Mouse (Mus musculus): ENCODE measurements at regions not wholly inside any gene's neighbourhood (a gene's known extent, or its start where the extent isn't known, plus 50 kb on each side); places are given as distances from the start of the nearest gene placed in this dataset.

- ATAC-seq (replicated peaks; ENCODE audit: low FRiP score, poor library complexity, severe bottlenecking): no peak
Measured at GRCm38 (mm10) chr9:89858005-89858404, 51.7 kb upstream of the Rasgrf1 start.

DNA sequence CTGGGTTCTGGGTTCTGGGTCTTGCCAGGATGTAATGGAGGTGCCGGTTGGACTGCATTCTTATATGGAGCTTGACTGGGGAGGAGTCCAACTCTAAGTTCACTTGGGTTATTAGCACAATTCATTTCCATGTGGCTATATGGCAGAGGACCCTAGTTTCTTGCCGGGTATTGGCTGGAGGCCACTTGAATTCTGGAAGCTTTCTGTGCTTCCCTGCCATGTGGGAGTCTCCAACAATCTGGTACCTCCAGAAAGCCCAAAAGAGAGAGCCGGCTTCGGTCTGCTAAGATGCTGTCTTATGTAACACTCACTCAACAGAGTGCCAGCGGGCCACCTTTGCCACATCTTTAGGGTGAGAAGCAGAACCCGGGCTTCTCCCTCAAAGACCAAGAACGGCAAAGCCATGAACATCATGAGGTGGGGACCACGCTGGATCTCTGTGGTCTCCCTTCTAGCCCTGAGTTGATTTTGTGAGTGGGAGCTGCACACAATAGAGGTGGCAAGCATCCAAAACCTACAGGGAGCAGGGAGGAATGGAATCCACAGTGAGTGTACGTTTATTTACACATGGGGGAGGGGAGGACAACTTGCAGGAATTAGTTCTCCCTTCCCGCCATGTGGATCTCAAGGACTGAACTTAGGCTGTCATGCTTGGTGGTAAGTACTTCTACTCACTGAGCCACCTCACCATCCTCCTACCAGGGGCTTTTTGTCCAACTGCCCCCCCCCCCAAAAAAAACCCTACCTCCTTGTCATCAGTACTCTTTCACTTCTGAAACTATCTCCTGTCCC, 59.0 kb upstream of the Rasgrf1 start:
- no peak for ATAC-seq (replicated peaks; ENCODE audit: low FRiP score, poor library complexity, severe bottlenecking)

DNA sequence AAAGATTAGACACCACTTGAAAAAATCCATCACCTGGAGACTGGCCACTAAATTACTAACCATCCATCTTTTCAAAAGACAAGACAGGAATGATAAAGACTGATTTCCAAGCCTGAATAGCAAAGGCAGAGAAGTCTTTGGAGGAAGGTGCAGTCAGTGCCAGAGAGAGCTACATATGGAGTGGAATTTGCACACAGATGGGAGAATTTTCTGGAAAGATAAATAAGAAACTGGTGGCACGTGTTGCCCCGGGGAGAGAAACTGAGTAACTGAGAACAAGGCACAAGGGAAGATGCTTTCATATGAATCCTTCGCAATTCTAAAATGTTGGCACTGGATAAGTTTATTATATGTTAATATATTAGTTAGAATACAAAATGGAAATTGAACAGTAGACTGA, 59.8 kb upstream of the Rasgrf1 start:
- ATAC-seq (replicated peaks; ENCODE audit: low FRiP score, poor library complexity, severe bottlenecking): no peak

DNA sequence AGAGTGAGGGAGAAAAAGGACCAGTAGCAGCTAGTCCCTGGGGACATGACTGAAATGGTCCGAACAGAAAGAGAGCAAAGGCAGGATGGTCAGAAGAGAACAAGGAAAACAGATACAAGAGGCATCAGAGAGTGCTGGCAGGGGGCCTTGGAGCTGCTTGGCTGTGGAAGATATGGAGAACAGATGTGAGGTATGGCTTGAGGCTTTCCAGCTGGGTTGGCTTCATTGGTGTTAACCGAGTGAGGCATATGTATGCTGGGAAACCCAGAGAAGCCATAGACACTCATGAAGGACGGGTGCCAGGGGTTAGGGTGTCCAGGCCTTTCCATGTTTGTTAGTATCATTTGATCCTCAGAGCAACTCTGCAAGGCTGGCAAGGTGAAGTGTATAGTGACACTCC, 61.1 kb upstream of the Rasgrf1 start:
- no peak for ATAC-seq (replicated peaks; ENCODE audit: low FRiP score, poor library complexity, severe bottlenecking)

DNA sequence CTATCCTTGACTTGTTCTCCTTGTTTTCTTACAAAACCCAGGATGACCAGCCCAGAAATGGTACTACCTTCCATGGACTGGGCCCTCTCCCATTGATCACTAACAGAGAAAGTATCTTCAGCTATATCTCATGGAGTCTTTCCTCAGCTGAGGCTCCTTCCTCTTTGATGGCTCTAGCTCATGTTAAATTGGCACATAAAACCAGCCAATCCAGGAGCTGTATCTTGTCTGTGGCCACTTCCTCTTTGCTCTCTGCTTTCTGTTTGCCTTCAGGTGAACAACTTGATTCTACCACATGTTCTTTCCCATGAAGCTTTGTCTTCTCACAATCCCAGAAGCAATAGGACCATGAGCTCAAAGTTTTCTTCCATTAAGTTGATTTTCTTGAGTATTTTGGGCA, 62.7 kb upstream of the Rasgrf1 start:
- ATAC-seq (replicated peaks; ENCODE audit: low FRiP score, poor library complexity, severe bottlenecking): no peak

DNA sequence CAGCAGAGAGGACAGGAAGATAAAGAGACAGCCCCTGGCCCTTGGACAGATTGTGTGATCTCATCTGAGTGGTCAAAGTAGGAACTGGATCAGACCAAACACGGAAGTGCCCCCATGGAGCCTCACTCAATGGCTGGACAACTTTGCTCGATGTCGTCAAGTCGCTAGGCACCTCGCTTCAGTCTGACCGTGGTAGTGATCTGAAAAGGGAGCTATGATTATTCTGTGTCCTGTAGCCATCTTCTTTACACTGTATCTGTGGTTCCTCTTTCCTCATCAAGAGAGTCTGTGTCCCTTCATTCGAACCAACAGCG, 67.0 kb upstream of the Rasgrf1 start:
- no peak for ATAC-seq (replicated peaks; ENCODE audit: low FRiP score, poor library complexity, severe bottlenecking)

- no peak for ATAC-seq (replicated peaks; ENCODE audit: low FRiP score, poor library complexity, severe bottlenecking)
Measured at GRCm38 (mm10) chr9:89841866-89842775, 67.6 kb upstream of the Rasgrf1 start.

- no peak for ATAC-seq (replicated peaks; ENCODE audit: low FRiP score, poor library complexity, severe bottlenecking)
Measured at GRCm38 (mm10) chr9:89841371-89841770, 68.3 kb upstream of the Rasgrf1 start.

GRCm38 (mm10) chr9:89836454-89837245, 73.1 kb upstream of the Rasgrf1 start:
- no peak for ATAC-seq (replicated peaks; ENCODE audit: low FRiP score, poor library complexity, severe bottlenecking)

GRCm38 (mm10) chr9:89833596-89833995, 76.1 kb upstream of the Rasgrf1 start:
- ATAC-seq (replicated peaks; ENCODE audit: low FRiP score, poor library complexity, severe bottlenecking): no peak

- no peak for ATAC-seq (replicated peaks; ENCODE audit: low FRiP score, poor library complexity, severe bottlenecking)
Measured at GRCm38 (mm10) chr9:89831855-89832254, 77.9 kb upstream of the Rasgrf1 start.

DNA sequence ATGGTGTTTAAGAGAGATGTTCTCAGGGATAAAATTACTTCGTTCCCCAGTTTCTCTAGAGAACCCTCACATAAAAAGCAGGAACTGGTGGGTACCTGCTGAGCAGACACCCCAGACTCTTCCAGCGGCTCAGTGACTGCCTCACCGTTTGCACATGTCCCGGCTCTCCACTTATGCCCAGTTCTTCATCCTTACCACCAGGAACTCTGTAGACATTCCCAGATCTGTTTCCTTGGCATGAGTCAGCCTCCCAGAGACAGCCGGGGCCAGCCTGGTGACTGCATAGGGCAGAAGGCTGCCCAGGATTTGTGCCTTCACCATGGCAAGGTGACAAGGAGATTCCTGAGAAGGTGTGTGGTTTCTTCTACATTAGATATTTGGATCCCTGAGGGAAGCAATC, 81.6 kb upstream of the Rasgrf1 start:
- no peak for ATAC-seq (replicated peaks; ENCODE audit: low FRiP score, poor library complexity, severe bottlenecking)

DNA sequence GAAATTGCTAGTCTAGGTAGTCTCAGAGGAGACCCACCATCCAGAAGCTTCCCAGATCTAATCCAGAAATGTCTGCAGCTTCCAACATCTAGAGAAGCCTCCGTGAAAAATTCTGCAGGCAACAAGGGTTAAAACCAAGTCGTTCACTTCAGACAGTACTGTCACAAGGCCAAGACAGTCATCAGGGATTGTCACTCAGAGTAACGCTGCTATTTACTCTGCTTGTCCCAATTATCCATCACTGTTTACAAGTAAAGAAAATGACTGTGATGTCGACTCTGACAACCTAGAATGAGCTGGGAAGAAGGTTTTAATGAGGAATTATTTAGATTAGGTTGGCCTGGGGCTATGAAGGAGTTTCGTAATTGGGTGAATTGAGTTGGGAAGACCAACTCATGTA, 82.1 kb upstream of the Rasgrf1 start:
- no peak for ATAC-seq (replicated peaks; ENCODE audit: low FRiP score, poor library complexity, severe bottlenecking)

DNA sequence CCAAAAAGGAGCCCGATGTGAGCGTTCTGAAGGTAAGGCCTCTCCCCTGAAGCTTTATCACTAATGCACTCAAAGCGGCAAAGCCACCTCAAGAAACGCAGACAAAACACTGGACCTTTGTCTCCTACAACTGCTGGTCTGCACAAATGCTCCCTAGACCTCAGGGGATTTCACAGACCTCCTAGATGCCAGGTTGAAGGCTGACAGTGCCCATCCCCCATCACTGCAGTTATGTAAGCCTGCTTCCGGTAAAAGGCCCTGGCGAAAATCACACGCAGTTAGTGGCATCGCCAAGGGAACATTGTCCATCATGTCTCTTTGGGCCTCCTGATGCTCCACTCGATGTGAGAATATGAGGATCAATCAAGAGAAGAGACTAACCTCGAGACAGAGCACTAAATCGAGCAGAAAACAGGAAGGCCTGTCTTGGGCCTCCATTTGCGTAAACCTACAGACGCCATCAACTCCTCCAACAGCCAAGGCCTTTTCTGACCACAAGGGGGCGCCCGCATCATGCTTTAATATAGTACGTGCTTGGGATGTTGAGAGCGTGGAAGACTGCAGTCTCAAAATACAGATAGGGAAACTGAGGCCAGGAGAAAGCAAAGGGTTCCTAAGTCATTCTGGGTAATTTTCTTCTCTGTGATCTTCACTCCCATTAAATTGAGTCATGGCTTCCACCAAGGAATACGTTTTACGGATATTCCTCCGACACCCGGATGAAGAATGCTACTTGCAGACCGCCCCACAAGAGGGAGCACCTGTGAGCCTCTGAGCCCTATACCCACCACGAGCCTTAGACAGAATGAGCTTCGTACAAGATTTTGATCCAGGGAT, 82.8 kb upstream of the Rasgrf1 start:
- peak; percentile 66 for ATAC-seq (replicated peaks; ENCODE audit: low FRiP score, poor library complexity, severe bottlenecking)

- ATAC-seq (replicated peaks; ENCODE audit: low FRiP score, poor library complexity, severe bottlenecking): no peak
Measured at GRCm38 (mm10) chr9:89821853-89822243, 83.6 kb upstream of the Ankrd34c start.

GRCm38 (mm10) chr9:89821109-89821852, 83.0 kb upstream of the Ankrd34c start:
- no peak for ATAC-seq (replicated peaks; ENCODE audit: low FRiP score, poor library complexity, severe bottlenecking)

DNA sequence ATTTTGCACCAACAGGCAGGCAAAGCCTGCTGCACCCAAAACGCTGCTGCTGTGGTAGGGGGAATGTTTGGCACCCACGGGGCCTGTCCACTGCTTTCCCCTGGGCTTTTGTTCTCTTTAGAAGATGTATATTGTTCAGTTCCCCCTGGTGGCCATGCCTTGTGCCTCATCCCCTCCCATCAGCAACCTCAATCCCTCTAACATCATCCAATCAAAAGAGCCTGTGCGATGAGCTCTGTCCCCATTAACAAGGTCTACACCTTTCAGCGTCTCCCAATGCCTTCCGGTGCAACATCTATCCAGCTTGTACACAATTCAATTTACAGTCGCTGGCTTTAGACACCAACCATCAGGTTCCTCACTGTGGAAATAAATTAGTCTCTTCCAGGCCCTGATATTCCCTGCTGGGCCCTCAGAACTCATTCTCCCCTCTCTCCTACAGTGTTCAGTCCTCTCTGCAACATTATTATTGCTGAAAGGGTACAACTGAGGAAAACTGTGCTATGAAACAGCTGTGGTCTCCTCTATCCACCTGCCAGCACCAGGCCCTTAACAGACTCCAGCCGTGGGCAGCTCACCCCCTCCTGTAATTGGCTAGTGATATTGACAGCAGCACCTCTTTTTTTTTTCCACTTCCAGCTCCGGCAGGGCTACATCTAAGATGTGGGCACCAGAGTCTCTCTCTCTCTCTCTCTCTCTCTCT, 75.5 kb upstream of the Ankrd34c start:
- no peak for ATAC-seq (replicated peaks; ENCODE audit: low FRiP score, poor library complexity, severe bottlenecking)

GRCm38 (mm10) chr9:89807381-89807780, 69.1 kb upstream of the Ankrd34c start:
- no peak for ATAC-seq (replicated peaks; ENCODE audit: low FRiP score, poor library complexity, severe bottlenecking)

Measured in erythroblast, adult 5-6 weeks (primary cell).